Mouse (Mus musculus) cerebellum, adult 9-11 months (tissue): ENCODE measurements around the gene Fam217a.
"Not testable (repeated sequence)": the region's sequence is repeated elsewhere in the genome, so short reads cannot be mapped to it uniquely, and the experiment has no call there.

ENCODE experiments used
- DNase-seq: peaks from one replicate; pipeline ENCODE4 v3.0.0; 2022

Gene Fam217a

DNA sequence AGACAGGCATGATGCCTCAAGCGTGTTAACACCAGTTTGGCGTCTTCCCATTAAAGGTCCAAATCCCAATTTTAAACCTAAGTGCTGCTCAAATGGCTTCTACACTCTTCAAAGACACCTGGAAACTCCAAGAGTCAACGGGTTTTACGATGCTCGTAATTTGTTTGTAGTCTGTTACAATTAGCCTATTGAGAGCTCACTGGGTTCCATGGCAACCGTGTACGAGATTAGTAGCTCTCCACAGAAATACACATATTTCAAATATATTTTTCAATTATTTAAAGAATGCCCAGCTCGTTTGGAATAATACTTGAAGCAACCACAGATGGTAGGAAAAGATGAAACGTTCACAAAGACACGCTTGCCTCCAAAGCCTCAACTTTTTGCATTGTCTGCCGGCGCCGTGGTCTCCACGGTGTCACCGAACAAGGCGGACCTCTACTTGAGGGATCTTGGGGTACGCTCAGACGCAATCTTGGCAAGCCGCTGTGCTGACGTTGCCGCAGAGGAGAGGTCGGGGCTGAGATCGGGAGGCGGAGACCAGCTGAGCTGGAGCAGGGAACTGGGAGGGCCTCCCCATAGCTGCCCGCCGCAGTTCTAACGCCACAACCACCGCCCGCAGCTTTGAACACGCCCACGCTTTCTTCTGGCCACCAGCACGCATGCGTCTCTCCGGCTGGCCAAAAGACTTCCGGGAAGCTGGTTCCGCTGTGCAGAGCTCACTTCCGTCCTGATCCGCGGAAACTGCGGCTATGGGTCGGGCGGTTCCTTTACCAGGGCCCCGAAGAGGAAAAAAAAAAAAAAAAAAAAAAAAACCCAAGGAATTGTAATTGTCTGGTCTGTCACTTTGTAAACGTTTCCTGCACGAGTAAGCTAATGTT lies 50.1 kb downstream of the Fam217a start:
- peak; percentile 96 for DNase-seq

- peak; percentile 33 for DNase-seq
These were observed 59.5 kb downstream of the Fam217a start for GRCm38 (mm10) chr13:34864420-34865169.

DNA sequence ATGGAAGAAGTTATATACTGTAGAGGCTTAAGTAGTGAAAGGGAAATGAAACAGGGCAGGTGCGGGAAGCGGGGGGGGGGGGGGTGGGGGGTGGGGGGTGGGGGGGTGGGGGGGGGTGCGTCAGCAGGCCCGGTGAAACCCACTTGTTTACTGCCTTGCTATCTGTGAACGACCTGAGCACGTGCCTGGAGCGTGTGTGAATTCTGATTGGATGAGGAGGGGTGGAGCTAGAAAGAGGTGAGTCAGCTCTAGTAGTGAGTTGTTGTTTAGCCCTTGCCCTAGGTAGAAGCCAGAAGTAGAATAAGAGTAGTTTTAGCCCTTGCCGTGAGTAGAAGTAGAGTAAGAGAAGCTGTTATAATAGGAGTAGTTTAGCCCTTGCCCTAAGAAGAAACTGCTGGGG lies 62.9 kb downstream of the Fam217a start:
- DNase-seq = not testable (repeated sequence)
